Mouse (Mus musculus) hindbrain, postnatal 0 days (tissue): Measurements from ENCODE around the gene Itgb2. TPM values are rescaled to one million over a fixed set of nuclear protein-coding genes. Genes with fewer than 3 reads are reported as not detected.

Source experiments
- ATAC-seq: fragments of 200-750 bp; cut with Nextera tagmentation; 2 replicates; pipeline ENCODE4 v1.8.0; 2017; ENCODE audit warnings: mild to moderate bottlenecking, moderate TSS enrichment, moderate library complexity
- DNase-seq: peaks from one replicate; pipeline ENCODE4 v3.0.0-alpha.2; 2015; ENCODE audit warnings: low spot score
- H3K27ac ChIP-seq: fragments of 300-500 bp; sonication (generic); 2 replicates; pipeline ENCODE4 v1.5.1; 2014; ENCODE audit warnings: mild to moderate bottlenecking
- H3K27me3 ChIP-seq: fragments of 300-500 bp; sonication (generic); 2 replicates; pipeline ENCODE4 v1.6.1; 2014; ENCODE audit warnings: low read length, mixed read lengths; ENCODE audit not compliant: insufficient read depth
- H3K36me3 ChIP-seq: fragments of 300-500 bp; sonication (generic); 2 replicates; pipeline ENCODE4 v1.6.1; 2014; ENCODE audit warnings: low read length, mixed read lengths; ENCODE audit not compliant: insufficient read depth
- H3K4me1 ChIP-seq: fragments of 300-500 bp; sonication (generic); 2 replicates; pipeline ENCODE4 v1.6.1; 2014; ENCODE audit warnings: antibody characterized with exemption, low read length, mixed read lengths; ENCODE audit not compliant: insufficient read depth
- H3K4me2 ChIP-seq: fragments of 300-500 bp; sonication (generic); 2 replicates; pipeline ENCODE4 v1.6.1; 2014; ENCODE audit warnings: low read depth, mild to moderate bottlenecking, low read length, moderate library complexity, mixed read lengths
- H3K4me3 ChIP-seq: fragments of 300-500 bp; sonication (generic); 2 replicates; pipeline ENCODE4 v1.5.1; 2014; ENCODE audit warnings: low read length
- H3K9ac ChIP-seq: fragments of 300-500 bp; sonication (generic); replicated peaks from 2 replicates; pipeline ENCODE4 v1.6.1; 2014; ENCODE audit warnings: mild to moderate bottlenecking, low read length, moderate library complexity, mixed read lengths
- H3K9me3 ChIP-seq: fragments of 300-500 bp; sonication (generic); 2 replicates; pipeline ENCODE4 v1.6.1; 2016; ENCODE audit warnings: low read length, mixed read lengths
- CTCF ChIP-seq: IDR thresholded peaks from 2 replicates; pipeline ENCODE4 v1.5.1; 2016; ENCODE audit warnings: antibody characterized with exemption, control low read depth, low read depth
- WGBS: fragments of 180-500 bp; shearing (Covaris S2); extraction: QIAGEN DNeasy Blood & Tissue Kit; methylation state at CpG from one replicate; pipeline ENCODE4 v1.1.7; 2014; 5-methylcytosine and 5-hydroxymethylcytosine counted together
- polyA plus RNA-seq: library from polyadenylated mRNA; unstranded; fragments of >200 nt; fragmentation: Nextera tagmentation; extraction: Ambion mirVana; gene quantifications from 2 replicates; pipeline ENCODE4 v1.2.1, GENCODE M21; 2015
- total RNA-seq: library from RNA; depleted of rRNA; stranded (reverse); fragments of >200 nt; gene quantifications from 2 replicates; pipeline ENCODE4 v1.2.3, GENCODE M21; 2014

The Itgb2 gene
- total and polyA plus RNA-seq, 2 experiments from 2014 or later = 1.0 to 1.9 TPM

DNA sequence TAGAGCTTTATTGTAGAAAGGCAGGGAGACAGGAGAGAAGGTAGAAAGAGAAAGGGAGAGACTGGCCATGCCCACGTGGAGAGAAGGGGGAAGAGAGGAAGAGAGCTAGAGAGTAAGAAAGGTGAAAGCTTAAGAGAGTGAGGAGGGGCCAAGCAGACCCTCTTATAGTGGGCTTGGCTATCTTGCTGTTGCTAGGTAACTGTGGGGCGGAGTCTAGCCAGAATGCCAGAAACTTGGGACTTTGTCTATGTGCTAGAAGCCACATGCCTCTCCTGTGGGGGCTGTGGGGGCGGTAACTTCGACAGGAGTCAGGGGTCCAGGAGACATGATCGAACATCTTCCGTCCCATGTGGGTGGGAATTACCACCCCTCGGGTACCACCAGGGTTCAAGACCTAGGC is 39.4 kb downstream of the Itgb2 start:
- ATAC-seq (no peak), DNase-seq (no peak)
- 31% methylated on average over 7 of the region's 7 CpGs for WGBS
- H3K4me2 ChIP-seq = no peak overlapping the region
- H3K9me3 ChIP-seq = no peaks in the 10 kb centered on the region
- H3K36me3 ChIP-seq = no peaks in the 10 kb centered on the region
- no peak overlapping the region for H3K4me3 ChIP-seq
- H3K27ac ChIP-seq = no peak overlapping the region
- no peak for TF ChIP-seq CTCF
- H3K4me1 ChIP-seq = no peaks in the 10 kb centered on the region
- H3K27me3 ChIP-seq = no peaks in the 10 kb centered on the region
- H3K9ac ChIP-seq = no peak overlapping the region

DNA sequence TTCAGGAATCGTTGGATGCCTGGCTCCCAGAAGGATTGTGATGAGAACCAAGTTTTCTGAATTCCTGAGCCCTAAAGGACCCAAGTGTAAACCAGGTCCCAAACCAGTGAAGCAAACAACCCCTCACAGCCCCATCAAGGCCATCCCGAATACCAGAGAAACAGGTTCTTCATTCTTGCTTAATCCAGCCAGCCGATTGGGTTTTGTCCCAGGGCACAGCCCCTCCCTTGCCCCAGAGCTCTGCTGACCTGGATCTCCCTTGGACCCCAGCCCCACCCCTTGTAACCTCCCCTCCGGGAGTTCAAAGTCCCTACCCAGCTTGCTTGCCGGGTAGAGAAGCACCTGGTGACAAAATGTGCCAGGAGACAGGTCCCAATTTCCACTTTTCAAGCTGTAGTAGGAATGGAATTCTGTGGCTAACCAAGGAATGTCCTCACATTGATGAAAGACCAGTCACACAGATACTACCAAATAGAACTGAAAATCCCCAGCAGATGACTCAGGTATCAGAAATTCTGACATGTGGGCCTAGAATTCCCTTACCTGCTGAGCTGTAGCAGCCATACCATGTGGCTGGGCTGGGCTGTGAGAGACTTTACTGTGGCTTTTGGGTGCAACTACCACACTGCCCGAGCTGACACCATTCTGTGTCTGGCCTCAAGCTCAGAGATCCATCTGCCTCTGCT is 40.1 kb downstream of the Itgb2 start:
- TF ChIP-seq CTCF = no peak
- H3K36me3 ChIP-seq = no peaks in the 10 kb centered on the region
- no peaks in the 10 kb centered on the region for H3K4me1 ChIP-seq
- H3K27ac ChIP-seq = no peak overlapping the region
- no peak overlapping the region for H3K4me3 ChIP-seq
- DNase-seq (no peak), ATAC-seq (no peak)
- H3K9ac ChIP-seq = no peak overlapping the region
- WGBS = 64% methylated on average over 6 of the region's 6 CpGs
- no peak overlapping the region for H3K4me2 ChIP-seq
- no peaks in the 10 kb centered on the region for H3K27me3 ChIP-seq
- H3K9me3 ChIP-seq = no peaks in the 10 kb centered on the region

DNA sequence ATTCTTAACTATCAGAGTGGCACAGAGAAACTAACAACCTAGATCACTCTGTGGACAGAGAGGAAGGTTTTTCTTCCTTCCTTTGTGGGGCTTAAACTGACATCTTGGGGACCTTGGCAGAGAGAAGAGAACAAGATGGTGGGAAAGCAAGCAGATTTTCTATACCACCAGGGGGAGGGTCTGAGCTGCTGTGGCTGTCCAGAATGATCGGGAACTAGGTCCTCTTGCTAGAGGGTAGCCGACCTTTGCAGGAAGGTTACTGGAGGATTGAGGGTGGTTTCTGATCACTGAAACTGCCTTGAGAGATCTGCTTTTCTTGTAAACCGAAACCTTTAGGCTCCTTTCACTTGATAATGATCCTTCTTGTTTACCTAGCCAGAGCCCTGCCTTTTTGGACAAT is 42.2 kb downstream of the Itgb2 start:
- H3K9ac ChIP-seq = no peak overlapping the region
- TF ChIP-seq CTCF = peak; percentile 53
- H3K27me3 ChIP-seq = no peaks in the 10 kb centered on the region
- WGBS = 30% methylated on average over 3 of the region's 3 CpGs
- H3K4me3 ChIP-seq = no peak overlapping the region
- no peaks in the 10 kb centered on the region for H3K4me1 ChIP-seq
- H3K9me3 ChIP-seq = no peaks in the 10 kb centered on the region
- no peak overlapping the region for H3K4me2 ChIP-seq
- no peak for DNase-seq
- no peak for ATAC-seq
- no peak overlapping the region for H3K27ac ChIP-seq
- H3K36me3 ChIP-seq = no peaks in the 10 kb centered on the region

GRCm38 (mm10) chr10:77573162-77573561 is 43.1 kb downstream of the Itgb2 start:
- no peak for ATAC-seq
- Histone ChIP-seq H3K4me1 (no peaks in the 10 kb centered on the region), H3K27ac (no peak overlapping the region), H3K9ac (no peak overlapping the region), H3K36me3 (no peaks in the 10 kb centered on the region), H3K9me3 (no peaks in the 10 kb centered on the region), H3K4me2 (no peak overlapping the region), H3K27me3 (no peaks in the 10 kb centered on the region), H3K4me3 (no peak overlapping the region)
- TF ChIP-seq CTCF = no peak
- no peak for DNase-seq
- WGBS = 89% methylated on average over 1 of the region's 1 CpGs

DNA sequence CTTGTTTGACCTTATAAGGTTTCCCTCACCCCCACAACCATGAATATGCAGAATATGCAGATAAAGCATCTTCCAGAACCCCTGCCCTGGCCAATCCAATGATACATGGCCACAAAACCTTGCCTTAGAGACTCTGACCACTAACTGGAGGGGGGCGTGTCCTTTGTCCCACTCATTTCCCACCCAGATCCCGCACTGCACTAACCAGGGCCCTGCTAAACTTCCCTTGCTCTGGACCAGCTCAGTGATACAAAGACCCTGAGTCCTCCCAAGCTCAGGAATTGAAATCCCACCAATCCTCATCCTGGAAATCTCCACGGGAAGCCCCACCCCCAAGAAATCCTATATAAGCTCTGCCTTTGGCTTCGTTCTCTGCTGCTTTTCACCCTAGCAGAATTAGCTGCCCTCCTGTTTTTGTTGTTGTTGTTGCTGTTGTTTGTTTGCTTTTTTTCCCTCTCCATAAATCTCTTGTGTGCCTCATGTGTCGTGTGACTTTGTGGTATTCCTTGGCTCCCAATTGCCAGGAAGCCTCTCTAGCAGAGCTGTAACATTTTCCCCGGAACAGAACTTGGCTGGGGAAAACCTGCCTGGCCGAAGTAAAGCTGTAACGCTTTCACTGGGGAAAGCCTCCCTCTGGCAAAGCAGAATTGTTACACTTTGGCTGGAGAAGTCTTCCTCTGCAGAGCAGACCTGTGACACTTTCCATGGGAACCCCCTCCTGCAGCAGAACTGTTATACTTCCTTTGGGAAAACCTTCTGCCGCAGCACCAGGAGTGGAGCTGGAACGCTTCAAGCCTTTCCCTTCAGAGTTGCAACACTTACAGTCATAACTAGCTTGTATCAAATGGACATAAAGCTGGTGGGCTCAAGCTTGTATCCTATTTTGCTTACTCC is 50.2 kb downstream of the Itgb2 start:
- Histone ChIP-seq H3K9me3 (no peaks in the 10 kb centered on the region), H3K4me2 (0 out of 2 replicates have a peak overlapping the region, but pooled peaks have one; percentile 94), H3K36me3 (no peaks in the 10 kb centered on the region), H3K4me3 (no peak overlapping the region), H3K27me3 (no peaks in the 10 kb centered on the region), H3K9ac (no peak overlapping the region), H3K27ac (no peak overlapping the region), H3K4me1 (0 out of 2 replicates have a peak, but pooled peaks cover 8% of the 10 kb centered on the region)
- ATAC-seq = no peak
- DNase-seq = no peak
- no peak for TF ChIP-seq CTCF
- WGBS = 61% methylated on average over 10 of the region's 10 CpGs

- H3K4me2 ChIP-seq = peak overlapping the region; percentile 94
- WGBS = 8% methylated on average over 8 of the region's 8 CpGs
- peak overlapping the region; percentile 84 for H3K4me3 ChIP-seq
- H3K27ac ChIP-seq = peak overlapping the region; percentile 92
- no peaks in the 10 kb centered on the region for H3K27me3 ChIP-seq
- H3K4me1 ChIP-seq = 0 out of 2 replicates have a peak, but pooled peaks cover 8% of the 10 kb centered on the region
- peak; percentile 13; the same call in 1 of the 2 replicates for ATAC-seq
- no peaks in the 10 kb centered on the region for H3K9me3 ChIP-seq
- no peak for TF ChIP-seq CTCF
- no peaks in the 10 kb centered on the region for H3K36me3 ChIP-seq
- peak overlapping the region; percentile 84 for H3K9ac ChIP-seq
- no peak for DNase-seq
Measured at GRCm38 (mm10) chr10:77581023-77581407, 51.0 kb downstream of the Itgb2 start.
